Mouse (Mus musculus) frontal cortex, adult 2 months (tissue): Measurements from ENCODE around the gene Nr1h4. TPM values are rescaled to one million over a fixed set of nuclear protein-coding genes. Genes with fewer than 3 reads are reported as not detected.
"Not testable (repeated sequence)": the region's sequence is repeated elsewhere in the genome, so short reads cannot be mapped to it uniquely, and the experiment has no call there.

Experiments used
- DNase-seq, 2 experiments: peaks; one replicate each; pipeline ENCODE4 v3.0.0; 2022; ENCODE audit warnings: low spot score in 1 of 2; ENCODE audit errors: extremely low spot score in 1 of 2
- polyA plus RNA-seq: library from polyadenylated mRNA; depleted of rRNA; stranded (reverse); fragments of >200 nt; gene quantifications from 2 replicates; pipeline ENCODE4 v1.2.3, GENCODE M21; 2012; rRNA removed

Gene Nr1h4
- 0.13 and 0.24 TPM in 2 replicates for polyA plus RNA-seq

GRCm38 (mm10) chr10:89532929-89533727, at the start of gene Nr1h4:
Nr1h4 (minus strand) TSS chr10:89533585.
- DNase-seq: no peak

- DNase-seq: no peak
Measured at GRCm38 (mm10) chr10:89578801-89579200, 45.4 kb upstream of the Nr1h4 start.

- no peak for DNase-seq
Measured at GRCm38 (mm10) chr10:89577666-89578065, 44.3 kb upstream of the Nr1h4 start.

GRCm38 (mm10) chr10:89573421-89573820, 40.0 kb upstream of the Nr1h4 start:
- DNase-seq: no peak

GRCm38 (mm10) chr10:89572946-89573345, 39.6 kb upstream of the Nr1h4 start:
- DNase-seq: no peak

- no peak for DNase-seq
Measured at GRCm38 (mm10) chr10:89567391-89567790, 34.0 kb upstream of the Nr1h4 start.

- no peak for DNase-seq
Measured at GRCm38 (mm10) chr10:89565301-89566022, 32.1 kb upstream of the Nr1h4 start.

- DNase-seq: no peak
Measured at GRCm38 (mm10) chr10:89562113-89562512, 28.7 kb upstream of the Nr1h4 start.

GRCm38 (mm10) chr10:89559351-89559750, 26.0 kb upstream of the Nr1h4 start:
- DNase-seq: no peak

- not testable (repeated sequence) for DNase-seq
Measured at GRCm38 (mm10) chr10:89554885-89555284, 21.5 kb upstream of the Nr1h4 start.

GRCm38 (mm10) chr10:89553855-89554254, 20.5 kb upstream of the Nr1h4 start:
- peak in 1 of 2 experiments; percentile 37 for DNase-seq

- DNase-seq: no peak
Measured at GRCm38 (mm10) chr10:89553015-89553414, 19.6 kb upstream of the Nr1h4 start.

GRCm38 (mm10) chr10:89551657-89552056, 18.3 kb upstream of the Nr1h4 start:
- peak in 1 of 2 experiments; percentile 30 for DNase-seq

- no peak for DNase-seq
Measured at GRCm38 (mm10) chr10:89548028-89548427, 14.6 kb upstream of the Nr1h4 start.

GRCm38 (mm10) chr10:89546989-89547388, 13.6 kb upstream of the Nr1h4 start:
- no peak for DNase-seq

GRCm38 (mm10) chr10:89543867-89544266, 10.5 kb upstream of the Nr1h4 start:
- no peak for DNase-seq

- DNase-seq: no peak
Measured at GRCm38 (mm10) chr10:89542321-89542720, 8.9 kb upstream of the Nr1h4 start.

GRCm38 (mm10) chr10:89532451-89532850, 934 bp downstream of the Nr1h4 start:
- DNase-seq: no peak

- no peak for DNase-seq
Measured at GRCm38 (mm10) chr10:89531976-89532375, 1.4 kb downstream of the Nr1h4 start.

GRCm38 (mm10) chr10:89531194-89531634, 2.2 kb downstream of the Nr1h4 start:
- no peak for DNase-seq

GRCm38 (mm10) chr10:89527054-89527453, 6.3 kb downstream of the Nr1h4 start:
- DNase-seq: no peak

GRCm38 (mm10) chr10:89525823-89526222, 7.6 kb downstream of the Nr1h4 start:
- no peak for DNase-seq
